Mouse (Mus musculus) olfactory bulb, adult 2 months (tissue): Measurements from ENCODE around the gene Med12.

Experiments
- CTCF ChIP-seq: fragments of 200-500 bp; IDR thresholded peaks from 2 replicates; pipeline ENCODE4 v1.5.1; 2012; ENCODE audit warnings: low read depth, mild to moderate bottlenecking, low read length, moderate library complexity; ENCODE audit not compliant: insufficient read depth
- POLR2A ChIP-seq: fragments of 200-500 bp; IDR thresholded peaks from 2 replicates; pipeline ENCODE4 v1.6.1; 2012; ENCODE audit warnings: mild to moderate bottlenecking, low read depth, low read length, moderate library complexity; ENCODE audit not compliant: insufficient read depth

DNA sequence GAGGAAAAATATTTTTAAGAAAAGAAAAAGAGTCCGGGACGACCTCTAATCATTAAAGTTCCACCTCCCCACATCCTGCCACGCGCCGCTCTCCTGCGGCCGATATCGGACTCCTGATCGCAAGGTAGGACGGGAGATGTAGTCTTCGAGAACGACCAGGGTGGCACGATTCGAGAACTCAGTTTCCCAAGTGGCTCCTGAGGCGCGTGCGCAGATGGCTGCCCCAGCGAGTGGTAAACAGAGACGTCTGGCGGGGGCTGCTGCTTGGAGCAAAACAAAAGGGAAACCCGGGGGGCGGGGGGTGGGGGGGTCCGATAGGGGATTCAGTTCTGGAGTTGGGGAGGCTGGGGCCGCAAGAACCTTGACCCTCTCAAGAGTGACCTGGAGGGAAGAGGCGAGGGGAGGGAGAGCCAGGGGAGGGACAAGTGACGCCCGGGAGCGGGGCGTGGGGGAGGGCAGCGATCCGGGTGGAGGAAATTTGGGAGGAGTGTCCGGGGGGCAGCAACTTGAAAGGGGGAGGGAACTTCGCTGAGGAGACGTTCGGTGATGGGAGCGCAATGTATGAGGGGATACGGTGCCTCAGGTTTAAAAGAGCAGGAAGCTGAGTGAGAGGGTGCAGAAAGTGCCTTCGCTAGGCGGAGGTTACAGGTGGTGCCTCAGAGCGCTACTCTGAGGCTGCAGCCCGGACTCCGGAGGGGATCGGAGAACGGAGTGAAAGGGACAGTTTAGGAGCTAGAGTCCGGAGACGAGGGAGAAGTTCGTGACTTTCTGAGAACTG is 19.7 kb upstream of the Med12 start, which contains the start of gene Foxo4:
- TF ChIP-seq POLR2A, result 0 out of 2 replicates have a peak, but pooled peaks have one; percentile 14
- TF ChIP-seq CTCF, result no peak
